Mouse (Mus musculus): Measurements from ENCODE around the gene Cdk19. TPM values are rescaled to one million over a fixed set of nuclear protein-coding genes. Genes with fewer than 3 reads are reported as not detected.

Gene Cdk19
- polyA plus RNA-seq, 1 experiment from 2014 or later: 11.1 TPM

DNA sequence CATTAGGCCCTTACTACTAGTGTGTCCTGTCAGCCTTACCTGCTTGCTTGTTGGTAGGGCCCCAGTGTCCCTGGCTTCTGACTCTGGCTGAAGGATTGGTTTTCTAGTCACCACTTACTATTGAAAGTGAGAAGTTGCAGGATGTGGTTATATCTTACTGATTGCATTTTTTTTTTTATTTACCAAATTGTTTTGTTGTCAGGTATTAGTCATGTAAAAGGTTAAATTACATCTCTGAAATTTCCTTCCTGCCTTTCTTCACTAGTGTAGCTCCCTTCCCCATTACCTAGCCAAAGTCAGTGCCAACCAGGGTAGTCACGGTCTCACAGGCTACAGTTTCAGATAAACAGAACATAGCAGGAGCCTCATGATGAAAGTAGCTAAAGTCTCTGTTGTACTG lies 139.9 kb downstream of the Cdk19 start:
- no peak overlapping the region for H3K9ac ChIP-seq (replicated peaks; ENCODE audit: low read depth, low read length)
- 81% methylated on average over 1 of the region's 1 CpGs for whole genome bisulfite sequencing
- H3K4me3 ChIP-seq (ENCODE audit: low read depth, low read length): no peak overlapping the region
- peaks cover 11% of the 10 kb centered on the region; the same call in 1 of the 2 replicates for H3K36me3 ChIP-seq (ENCODE audit: control insufficient read depth, insufficient read depth, low read length)
- no peaks in the 10 kb centered on the region for H3K27me3 ChIP-seq (ENCODE audit: control insufficient read depth, insufficient read depth, low read length)
- H3K4me2 ChIP-seq (replicated peaks; ENCODE audit: low read depth, low read length): no peak overlapping the region
- ATAC-seq (ENCODE audit: insufficient number of reproducible peaks, insufficient read depth, low FRiP score, low read depth): no peak
- no peaks in the 10 kb centered on the region for H3K4me1 ChIP-seq (ENCODE audit: control insufficient read depth, insufficient read depth, low read length)
- no peak overlapping the region for H3K27ac ChIP-seq (ENCODE audit: low read length)
- H3K9me3 ChIP-seq (ENCODE audit: control insufficient read depth, low read depth, low read length): no peaks in the 10 kb centered on the region

DNA sequence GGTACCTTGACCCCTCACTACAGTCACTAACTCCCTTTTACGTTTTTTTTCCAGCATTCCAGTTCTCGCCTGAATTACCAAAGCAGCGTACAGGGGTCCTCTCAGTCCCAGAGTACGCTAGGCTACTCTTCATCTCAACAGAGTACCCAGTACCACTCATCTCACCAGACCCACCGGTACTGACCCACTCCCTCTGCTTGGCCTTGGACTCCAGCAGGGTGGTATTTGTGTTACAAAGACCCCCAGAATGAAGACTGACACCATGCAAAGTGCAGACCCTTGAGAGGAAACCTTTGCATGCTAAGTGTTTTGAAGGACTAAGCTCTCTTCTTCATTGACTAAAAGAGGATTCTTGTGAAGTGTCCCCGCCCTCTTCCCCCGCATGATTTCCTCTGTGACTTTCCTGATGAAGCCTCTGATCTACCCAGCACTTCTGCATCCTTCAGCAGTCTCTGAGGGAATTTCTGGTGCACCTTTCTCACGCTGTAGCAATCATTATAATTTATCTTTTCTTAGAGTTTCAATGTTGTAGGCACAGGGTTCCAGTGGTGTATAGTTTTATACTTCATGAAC lies 140.3 kb downstream of the Cdk19 start:
- whole genome bisulfite sequencing: 76% methylated on average over 8 of the region's 8 CpGs
- no peak overlapping the region for H3K4me3 ChIP-seq (ENCODE audit: low read depth, low read length)
- no peak overlapping the region for H3K9ac ChIP-seq (replicated peaks; ENCODE audit: low read depth, low read length)
- no peak overlapping the region for H3K4me2 ChIP-seq (replicated peaks; ENCODE audit: low read depth, low read length)
- no peaks in the 10 kb centered on the region for H3K4me1 ChIP-seq (ENCODE audit: control insufficient read depth, insufficient read depth, low read length)
- no peaks in the 10 kb centered on the region for H3K9me3 ChIP-seq (ENCODE audit: control insufficient read depth, low read depth, low read length)
- H3K27me3 ChIP-seq (ENCODE audit: control insufficient read depth, insufficient read depth, low read length): no peaks in the 10 kb centered on the region
- H3K27ac ChIP-seq (ENCODE audit: low read length): no peak overlapping the region
- peaks cover 11% of the 10 kb centered on the region; the same call in 1 of the 2 replicates for H3K36me3 ChIP-seq (ENCODE audit: control insufficient read depth, insufficient read depth, low read length)
- no peak for ATAC-seq (ENCODE audit: insufficient number of reproducible peaks, insufficient read depth, low FRiP score, low read depth)

GRCm38 (mm10) chr10:40481534-40481933 lies 142.2 kb downstream of the Cdk19 start:
- Histone ChIP-seq H3K4me2 (replicated peaks; ENCODE audit: low read depth, low read length) (no peak overlapping the region), H3K36me3 (ENCODE audit: control insufficient read depth, insufficient read depth, low read length) (peaks cover 3% of the 10 kb centered on the region; the same call in 1 of the 2 replicates), H3K27ac (ENCODE audit: low read length) (no peak overlapping the region), H3K4me3 (ENCODE audit: low read depth, low read length) (no peak overlapping the region), H3K27me3 (ENCODE audit: control insufficient read depth, insufficient read depth, low read length) (no peaks in the 10 kb centered on the region), H3K9me3 (ENCODE audit: control insufficient read depth, low read depth, low read length) (no peaks in the 10 kb centered on the region), H3K4me1 (ENCODE audit: control insufficient read depth, insufficient read depth, low read length) (no peaks in the 10 kb centered on the region), H3K9ac (replicated peaks; ENCODE audit: low read depth, low read length) (no peak overlapping the region)
- 50% methylated on average over 3 of the region's 3 CpGs for WGBS
- ATAC-seq (ENCODE audit: insufficient number of reproducible peaks, insufficient read depth, low FRiP score, low read depth): no peak

DNA sequence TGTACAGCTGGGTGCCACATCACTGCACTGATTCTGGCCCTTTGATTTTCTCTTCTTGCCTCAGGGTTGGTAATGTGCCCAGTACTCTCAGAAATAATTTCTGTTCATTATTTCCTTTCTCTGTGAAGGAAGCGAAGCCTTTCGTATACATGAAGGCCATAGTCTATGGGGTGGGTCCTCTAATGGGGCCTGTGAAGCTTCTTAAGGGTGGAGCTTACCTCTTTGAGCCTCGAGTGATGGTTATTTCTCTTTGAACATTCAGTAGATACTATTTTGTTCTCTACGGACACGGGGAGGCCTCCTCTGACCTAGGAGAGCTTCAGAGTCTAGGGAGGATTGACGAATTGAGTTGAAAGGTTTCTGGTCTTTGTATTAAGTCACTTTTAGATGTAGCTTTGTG lies 142.9 kb downstream of the Cdk19 start:
- Histone ChIP-seq H3K4me2 (replicated peaks; ENCODE audit: low read depth, low read length) (no peak overlapping the region), H3K36me3 (ENCODE audit: control insufficient read depth, insufficient read depth, low read length) (peaks cover 3% of the 10 kb centered on the region; the same call in 1 of the 2 replicates), H3K4me3 (ENCODE audit: low read depth, low read length) (no peak overlapping the region), H3K9me3 (ENCODE audit: control insufficient read depth, low read depth, low read length) (no peaks in the 10 kb centered on the region), H3K9ac (replicated peaks; ENCODE audit: low read depth, low read length) (no peak overlapping the region), H3K27ac (ENCODE audit: low read length) (no peak overlapping the region), H3K27me3 (ENCODE audit: control insufficient read depth, insufficient read depth, low read length) (no peaks in the 10 kb centered on the region), H3K4me1 (ENCODE audit: control insufficient read depth, insufficient read depth, low read length) (no peaks in the 10 kb centered on the region)
- WGBS: 71% methylated on average over 6 of the region's 6 CpGs
- no peak for ATAC-seq (ENCODE audit: insufficient number of reproducible peaks, insufficient read depth, low FRiP score, low read depth)

- Histone ChIP-seq H3K4me3 (ENCODE audit: low read depth, low read length) (no peak overlapping the region), H3K4me2 (replicated peaks; ENCODE audit: low read depth, low read length) (no peak overlapping the region), H3K4me1 (ENCODE audit: control insufficient read depth, insufficient read depth, low read length) (no peaks in the 10 kb centered on the region), H3K9me3 (ENCODE audit: control insufficient read depth, low read depth, low read length) (no peaks in the 10 kb centered on the region), H3K27me3 (ENCODE audit: control insufficient read depth, insufficient read depth, low read length) (no peaks in the 10 kb centered on the region), H3K9ac (replicated peaks; ENCODE audit: low read depth, low read length) (no peak overlapping the region), H3K27ac (ENCODE audit: low read length) (no peak overlapping the region), H3K36me3 (ENCODE audit: control insufficient read depth, insufficient read depth, low read length) (no peaks in the 10 kb centered on the region)
- ATAC-seq (ENCODE audit: insufficient number of reproducible peaks, insufficient read depth, low FRiP score, low read depth): no peak
- WGBS: 88% methylated on average over 6 of the region's 6 CpGs
Observed at GRCm38 (mm10) chr10:40489086-40489796, 149.9 kb downstream of the Cdk19 start.

- no peak overlapping the region for H3K4me2 ChIP-seq (replicated peaks; ENCODE audit: low read depth, low read length)
- WGBS: 93% methylated on average over 7 of the region's 7 CpGs
Observed at GRCm38 (mm10) chr10:40491131-40491530, 151.8 kb downstream of the Cdk19 start.

GRCm38 (mm10) chr10:40491748-40492147 lies 152.4 kb downstream of the Cdk19 start:
- WGBS: 74% methylated on average over 10 of the region's 10 CpGs
- H3K9me3 ChIP-seq (ENCODE audit: control insufficient read depth, low read depth, low read length): no peaks in the 10 kb centered on the region
- no peaks in the 10 kb centered on the region for H3K36me3 ChIP-seq (ENCODE audit: control insufficient read depth, insufficient read depth, low read length)
- H3K27me3 ChIP-seq (ENCODE audit: control insufficient read depth, insufficient read depth, low read length): no peaks in the 10 kb centered on the region
- no peak for ATAC-seq (ENCODE audit: insufficient number of reproducible peaks, insufficient read depth, low FRiP score, low read depth)
- no peak overlapping the region for H3K4me2 ChIP-seq (replicated peaks; ENCODE audit: low read depth, low read length)
- H3K27ac ChIP-seq (ENCODE audit: low read length): no peak overlapping the region
- no peak overlapping the region for H3K4me3 ChIP-seq (ENCODE audit: low read depth, low read length)
- no peaks in the 10 kb centered on the region for H3K4me1 ChIP-seq (ENCODE audit: control insufficient read depth, insufficient read depth, low read length)
- no peak overlapping the region for H3K9ac ChIP-seq (replicated peaks; ENCODE audit: low read depth, low read length)

More at GRCm38 (mm10) chr10:40491131-40491530, 151.8 kb downstream of the Cdk19 start:
- no peaks in the 10 kb centered on the region for H3K4me1 ChIP-seq (ENCODE audit: control insufficient read depth, insufficient read depth, low read length)
- no peak for ATAC-seq (ENCODE audit: insufficient number of reproducible peaks, insufficient read depth, low FRiP score, low read depth)
- H3K4me3 ChIP-seq (ENCODE audit: low read depth, low read length): no peak overlapping the region
- H3K27me3 ChIP-seq (ENCODE audit: control insufficient read depth, insufficient read depth, low read length): no peaks in the 10 kb centered on the region
- H3K9me3 ChIP-seq (ENCODE audit: control insufficient read depth, low read depth, low read length): no peaks in the 10 kb centered on the region
- H3K27ac ChIP-seq (ENCODE audit: low read length): no peak overlapping the region
- no peak overlapping the region for H3K9ac ChIP-seq (replicated peaks; ENCODE audit: low read depth, low read length)
- H3K36me3 ChIP-seq (ENCODE audit: control insufficient read depth, insufficient read depth, low read length): no peaks in the 10 kb centered on the region

- WGBS: 75% methylated on average over 9 of the region's 9 CpGs
- H3K36me3 ChIP-seq (ENCODE audit: control insufficient read depth, insufficient read depth, low read length): no peaks in the 10 kb centered on the region
- no peak overlapping the region for H3K4me2 ChIP-seq (replicated peaks; ENCODE audit: low read depth, low read length)
- no peak overlapping the region for H3K9ac ChIP-seq (replicated peaks; ENCODE audit: low read depth, low read length)
- H3K27me3 ChIP-seq (ENCODE audit: control insufficient read depth, insufficient read depth, low read length): no peaks in the 10 kb centered on the region
- H3K27ac ChIP-seq (ENCODE audit: low read length): no peak overlapping the region
- ATAC-seq (ENCODE audit: insufficient number of reproducible peaks, insufficient read depth, low FRiP score, low read depth): no peak
- H3K4me3 ChIP-seq (ENCODE audit: low read depth, low read length): no peak overlapping the region
- no peaks in the 10 kb centered on the region for H3K9me3 ChIP-seq (ENCODE audit: control insufficient read depth, low read depth, low read length)
- no peaks in the 10 kb centered on the region for H3K4me1 ChIP-seq (ENCODE audit: control insufficient read depth, insufficient read depth, low read length)
Observed at GRCm38 (mm10) chr10:40494181-40495162, 155.1 kb downstream of the Cdk19 start.

All from stomach, embryonic 14.5 days (tissue).